Mouse (Mus musculus) spleen, adult 2 months (tissue): Measurements from ENCODE around the gene Cdc42.

Experiments used
- CTCF ChIP-seq: fragments of 200-500 bp; IDR thresholded peaks from 2 replicates; pipeline ENCODE4 v1.5.1; 2011; ENCODE audit warnings: mild to moderate bottlenecking, inconsistent platforms; ENCODE audit not compliant: insufficient read depth, insufficient read length, insufficient replicate concordance; ENCODE audit errors: extremely low read depth
- POLR2A ChIP-seq: fragments of 200-500 bp; IDR thresholded peaks from 2 replicates; pipeline ENCODE4 v1.6.1; 2011; ENCODE audit warnings: low read depth, low read length, inconsistent platforms

DNA sequence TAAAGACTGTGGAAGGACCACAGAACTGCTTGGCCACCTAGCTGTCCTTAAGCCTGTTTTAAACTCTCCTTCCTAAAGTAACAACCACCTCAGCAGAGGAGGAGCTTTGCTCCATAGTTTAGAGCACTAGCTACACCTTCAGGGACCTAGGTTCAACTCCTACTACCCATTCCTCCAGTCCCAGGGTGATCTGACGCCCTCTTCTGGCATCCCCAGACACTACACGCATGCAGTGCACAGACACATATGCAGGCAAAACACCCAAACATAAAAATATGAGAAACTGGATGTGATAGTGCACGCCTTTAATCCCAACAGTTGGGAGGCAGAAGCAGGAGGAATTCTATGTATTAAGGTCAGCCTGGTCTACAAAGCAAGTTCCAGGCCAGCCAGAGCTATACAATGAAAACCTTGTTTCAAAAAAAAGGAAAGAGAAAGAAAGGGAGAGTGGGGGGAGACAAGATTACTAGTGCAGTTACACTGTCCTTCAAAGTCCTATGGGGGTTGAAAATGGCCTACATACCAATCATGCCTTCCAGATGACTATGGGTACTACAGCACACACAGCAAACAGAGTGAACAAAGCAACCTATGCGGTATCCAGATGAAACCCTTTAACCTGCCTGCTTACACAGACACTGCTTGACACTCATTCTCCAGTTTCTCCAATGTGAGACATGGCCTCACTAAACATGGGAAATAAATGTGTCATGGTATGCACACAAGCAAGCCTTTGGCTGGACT is 41.3 kb downstream of the Cdc42 start:
- no peak for TF ChIP-seq CTCF
- no peak for TF ChIP-seq POLR2A
